Mouse (Mus musculus): ENCODE results near the gene Umod. TPM values are rescaled to one million over a fixed set of nuclear protein-coding genes. Genes with fewer than 3 reads are reported as not detected.

Gene Umod
- polyA plus RNA-seq, 1 experiment from 2014 or later = not detected

DNA sequence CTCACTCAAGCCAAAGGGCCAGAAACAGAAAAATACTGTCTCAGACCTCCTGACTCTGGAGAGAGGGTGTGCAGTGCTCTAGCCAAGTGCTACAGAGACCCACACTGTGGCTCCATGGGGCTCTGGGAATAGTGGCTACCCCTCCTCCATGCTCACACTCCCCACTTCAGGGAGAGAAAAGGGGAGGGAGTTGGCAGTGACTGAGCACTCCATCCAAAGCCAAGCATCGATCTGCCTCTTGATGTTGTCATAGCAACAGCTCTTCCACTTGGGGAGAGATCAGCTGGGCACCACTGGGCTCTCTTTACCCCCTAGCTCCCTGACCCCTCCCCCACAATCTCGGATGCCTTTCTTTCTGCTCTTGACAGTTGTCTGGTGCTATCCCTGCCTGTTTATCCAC is 58.4 kb downstream of the Umod start:
- peak; percentile 34; the same call in 1 of the 2 replicates for ATAC-seq (replicated peaks; ENCODE audit: insufficient number of reproducible peaks, low FRiP score, low TSS enrichment, low read depth)

GRCm38 (mm10) chr7:119418523-119418922 is 60.6 kb downstream of the Umod start:
- Histone ChIP-seq H3K9ac (replicated peaks; ENCODE audit: low read length) (no peak overlapping the region), H3K27ac (replicated peaks; ENCODE audit: low read depth, low read length) (no peak overlapping the region), H3K4me3 (ENCODE audit: low read depth, low read length) (no peak overlapping the region), H3K4me1 (ENCODE audit: control insufficient read depth, insufficient read depth, low read length) (no peaks in the 10 kb centered on the region), H3K36me3 (replicated peaks; ENCODE audit: control insufficient read depth, insufficient read depth, low read depth, low read length) (no peaks in the 10 kb centered on the region), H3K9me3 (replicated peaks; ENCODE audit: control insufficient read depth, low read length) (no peaks in the 10 kb centered on the region), H3K27me3 (ENCODE audit: control insufficient read depth, insufficient read depth, low read length) (no peaks in the 10 kb centered on the region), H3K4me2 (ENCODE audit: low read depth, low read length) (no peak overlapping the region)
- WGBS = 71% methylated on average over 1 of the region's 1 CpGs
- DNase-seq (ENCODE audit: low spot score) (no peak), ATAC-seq (replicated peaks; ENCODE audit: insufficient number of reproducible peaks, low FRiP score, low TSS enrichment, low read depth) (no peak)

More for the DNA sequence above, 58.4 kb downstream of the Umod start:
- no peak overlapping the region for H3K9ac ChIP-seq (replicated peaks; ENCODE audit: low read length)
- WGBS = 4% methylated on average over 2 of the region's 2 CpGs
- no peak overlapping the region for H3K4me3 ChIP-seq (ENCODE audit: low read depth, low read length)
- H3K9me3 ChIP-seq (replicated peaks; ENCODE audit: control insufficient read depth, low read length) = no peaks in the 10 kb centered on the region
- H3K36me3 ChIP-seq (replicated peaks; ENCODE audit: control insufficient read depth, insufficient read depth, low read depth, low read length) = no peaks in the 10 kb centered on the region
- DNase-seq (ENCODE audit: low spot score) = peak; percentile 2
- no peaks in the 10 kb centered on the region for H3K27me3 ChIP-seq (ENCODE audit: control insufficient read depth, insufficient read depth, low read length)
- H3K27ac ChIP-seq (replicated peaks; ENCODE audit: low read depth, low read length) = no peak overlapping the region
- no peaks in the 10 kb centered on the region for H3K4me1 ChIP-seq (ENCODE audit: control insufficient read depth, insufficient read depth, low read length)
- no peak overlapping the region for H3K4me2 ChIP-seq (ENCODE audit: low read depth, low read length)

Other genes with a start within 250 kb of the Umod start
- not detected in 2 replicates for gene Gp2, start 20.0 kb downstream of the Umod start, polyA plus RNA-seq (2014; fragmentation: Nextera tagmentation; extraction: Ambion mirVana)
- gene Acsm5, start 40.2 kb upstream of the Umod start, polyA plus RNA-seq (2014; fragmentation: Nextera tagmentation; extraction: Ambion mirVana) = not detected in 2 replicates
- not detected in 2 replicates for gene Pdilt, start 44.2 kb upstream of the Umod start, polyA plus RNA-seq (2014; fragmentation: Nextera tagmentation; extraction: Ambion mirVana)
- not detected in 2 replicates for gene Acsm2, start 75.1 kb upstream of the Umod start, polyA plus RNA-seq (2014; fragmentation: Nextera tagmentation; extraction: Ambion mirVana)
- gene Acsm1, start 127.7 kb upstream of the Umod start, polyA plus RNA-seq (2014; fragmentation: Nextera tagmentation; extraction: Ambion mirVana) = not detected in 2 replicates
- 4.0 and 8.3 TPM in 2 replicates for gene Acsm4, start 210.7 kb upstream of the Umod start, polyA plus RNA-seq (2014; fragmentation: Nextera tagmentation; extraction: Ambion mirVana)
- 110 and 114 TPM in 2 replicates for gene Thumpd1, start 241.5 kb upstream of the Umod start, polyA plus RNA-seq (2014; fragmentation: Nextera tagmentation; extraction: Ambion mirVana)

Data from embryonic facial prominence, embryonic 11.5 days (tissue).